Mouse (Mus musculus) retina, embryonic 14.5 days (tissue): ENCODE measurements around the gene Dusp21.

Source experiments
- DNase-seq: peaks from one replicate; pipeline ENCODE4 v3.0.0-alpha.2; 2015; ENCODE audit warnings: low spot score

Gene Dusp21

GRCm38 (mm10) chrX:18145557-18145956 lies at the start of gene Dusp21:
Dusp21 (plus strand) TSS chrX:18145857.
- no peak for DNase-seq

- no peak for DNase-seq
These were observed 15.2 kb downstream of the Dusp21 start for GRCm38 (mm10) chrX:18160734-18161442.

- no peak for DNase-seq
These were observed 16.1 kb downstream of the Dusp21 start for GRCm38 (mm10) chrX:18161796-18162191.

GRCm38 (mm10) chrX:18162192-18162857 lies 16.7 kb downstream of the Dusp21 start, which contains the start of gene Kdm6a:
Kdm6a (plus strand) TSS chrX:18162575.
- peak; percentile 97 for DNase-seq

- peak; percentile 70 for DNase-seq
These were observed 17.4 kb downstream of the Dusp21 start for GRCm38 (mm10) chrX:18162861-18163731.

GRCm38 (mm10) chrX:18163917-18164624 lies 18.4 kb downstream of the Dusp21 start:
- peak; percentile 38 for DNase-seq

GRCm38 (mm10) chrX:18165121-18165520 lies 19.5 kb downstream of the Dusp21 start:
- DNase-seq = no peak

- no peak for DNase-seq
These were observed 21.3 kb downstream of the Dusp21 start for GRCm38 (mm10) chrX:18166961-18167360.

GRCm38 (mm10) chrX:18168940-18169339 lies 23.3 kb downstream of the Dusp21 start:
- DNase-seq = no peak

- no peak for DNase-seq
These were observed 29.2 kb downstream of the Dusp21 start for GRCm38 (mm10) chrX:18174831-18175230.

GRCm38 (mm10) chrX:18177803-18178202 lies 32.1 kb downstream of the Dusp21 start:
- no peak for DNase-seq

- DNase-seq = no peak
These were observed 33.8 kb downstream of the Dusp21 start for GRCm38 (mm10) chrX:18179492-18179891.

- no peak for DNase-seq
These were observed 41.5 kb downstream of the Dusp21 start for GRCm38 (mm10) chrX:18187203-18187602.

- DNase-seq = no peak
These were observed 42.6 kb downstream of the Dusp21 start for GRCm38 (mm10) chrX:18188293-18188692.
